Mouse (Mus musculus): ENCODE data around the gene Tbrg1.
A peak's percentile ranks its signal among the peaks of the same experiment; 100 is the strongest.

Tbrg1 gene

GRCm38 (mm10) chr9:37656931-37657481 is at the start of gene Tbrg1:
Gene Tbrg1 (minus strand): TSS chr9:37657312.
- peak; percentile 88 to 92 for DNase-seq

DNA sequence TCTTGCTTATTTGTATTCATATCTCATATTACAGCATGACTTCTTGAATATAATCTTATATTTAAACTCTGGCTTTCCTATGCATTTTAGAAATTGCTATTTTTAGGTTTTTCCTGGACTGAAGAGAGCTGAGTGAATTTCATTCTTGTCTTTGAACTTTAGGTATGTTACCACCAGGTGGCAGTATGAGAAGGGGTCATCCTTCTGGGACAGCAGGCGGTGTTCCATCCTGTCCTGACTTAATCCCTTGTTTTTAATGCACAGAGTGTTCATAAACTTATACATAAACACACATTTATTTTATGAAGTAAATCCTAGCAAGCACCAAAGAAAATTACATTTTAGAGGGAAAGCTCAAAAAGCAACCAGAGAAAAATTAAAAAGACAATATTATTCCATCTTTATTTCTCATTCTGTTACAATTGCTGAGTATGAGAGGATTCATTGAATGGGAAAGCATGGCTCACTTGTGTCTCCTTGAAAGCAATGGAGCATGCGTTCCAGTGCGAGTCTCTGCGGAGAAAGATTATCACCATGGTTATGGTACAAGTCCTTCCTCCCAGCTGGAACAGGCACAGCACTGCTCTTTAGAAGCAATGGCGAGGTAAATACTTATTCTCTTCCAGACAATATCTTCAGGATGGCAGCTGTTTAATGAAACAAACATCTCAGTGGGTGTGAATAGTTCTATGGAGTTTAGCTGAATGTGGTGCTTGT is 33.0 kb upstream of the Tbrg1 start:
- DNase-seq, result peak; percentile 10

- DNase-seq, result peak in 1 of 2 experiments; percentile 3
Measured at GRCm38 (mm10) chr9:37687941-37688303, 30.8 kb upstream of the Tbrg1 start.

DNA sequence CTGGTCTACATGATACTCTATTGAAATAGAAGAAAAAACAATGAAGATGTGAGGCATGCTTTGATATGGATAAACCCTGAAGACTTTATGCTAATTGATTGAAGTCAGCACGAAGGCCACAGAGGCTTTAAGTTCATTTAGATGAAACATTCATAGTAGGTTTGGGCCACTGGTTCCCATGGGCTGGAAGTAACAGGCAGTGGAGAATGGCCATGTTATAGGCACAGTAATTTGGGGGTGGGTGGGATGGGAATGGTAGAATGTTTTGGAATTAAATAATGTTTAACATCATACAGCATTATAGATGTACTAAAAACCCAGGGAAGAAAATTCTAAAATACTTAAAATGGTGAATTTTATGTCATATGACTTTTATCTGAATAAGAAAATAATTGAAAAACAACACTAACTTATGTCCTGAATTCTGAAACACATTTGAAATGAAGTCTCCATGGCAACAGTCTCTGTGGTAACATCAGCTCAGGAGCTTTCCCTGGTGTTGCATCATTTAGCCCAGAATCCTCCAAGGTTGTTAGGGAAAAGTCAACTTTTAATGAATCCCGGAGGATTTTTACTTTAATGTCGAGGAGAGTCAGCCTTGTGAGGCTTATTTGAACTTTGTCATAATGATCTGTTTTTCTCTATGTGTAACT is 30.3 kb upstream of the Tbrg1 start:
- no peak for DNase-seq

DNA sequence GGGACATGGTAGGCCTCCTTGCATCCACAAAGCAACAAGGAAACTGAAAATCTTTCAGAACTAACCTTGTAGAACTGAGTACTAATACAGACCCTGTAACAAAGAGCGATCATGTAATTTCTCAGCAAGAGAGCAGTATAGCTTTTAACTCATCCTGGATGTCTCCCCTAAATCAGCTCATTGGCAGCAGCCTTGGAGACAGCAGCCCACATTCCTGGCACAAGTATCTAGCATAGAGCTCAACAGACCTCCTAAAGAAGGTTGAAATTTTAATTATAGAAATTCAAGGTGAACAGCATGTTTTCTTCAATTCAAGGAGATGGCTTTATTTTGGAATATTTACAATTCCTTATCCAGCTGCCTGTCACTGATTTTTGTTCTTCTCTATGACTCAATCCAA is 24.0 kb upstream of the Tbrg1 start:
- DNase-seq, result no peak

DNA sequence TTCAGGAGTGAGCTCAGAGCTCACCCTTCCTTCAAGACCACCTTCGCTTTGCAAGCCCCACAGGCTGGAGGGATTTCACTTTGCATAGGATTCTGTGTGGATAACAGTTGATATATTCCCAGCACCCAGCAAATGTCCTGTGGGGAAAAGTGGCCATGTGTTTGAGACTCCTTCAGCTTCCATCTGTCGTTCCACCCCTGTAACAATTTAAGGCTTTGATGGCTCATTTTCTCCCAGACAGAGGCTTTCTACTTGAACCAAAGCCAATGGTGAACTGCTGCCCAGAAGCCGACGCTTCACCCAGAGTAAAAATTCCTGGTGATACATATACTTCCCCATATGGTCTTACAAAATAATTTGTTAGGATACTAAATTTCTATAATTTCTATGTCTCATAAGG is 18.2 kb upstream of the Tbrg1 start:
- no peak for DNase-seq

DNA sequence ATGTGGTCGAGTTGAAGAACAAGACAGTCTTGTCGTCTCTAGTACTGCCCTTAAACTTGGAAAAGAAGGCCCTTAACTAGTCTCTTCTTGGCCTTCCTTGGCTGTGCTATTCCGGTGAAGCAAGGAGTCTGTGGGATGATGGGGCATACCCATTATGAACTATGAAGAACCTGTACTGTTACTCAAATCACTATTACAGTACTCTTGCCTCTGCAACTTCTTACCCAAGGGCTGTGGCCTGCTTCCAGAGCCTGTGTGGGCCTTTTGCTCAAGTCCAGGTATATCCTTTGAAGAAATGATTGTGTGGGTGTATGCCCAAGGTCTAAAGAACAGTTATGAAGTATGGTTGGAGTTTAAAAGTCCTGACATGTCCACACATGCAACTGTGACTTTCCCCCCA is 13.1 kb upstream of the Tbrg1 start:
- DNase-seq, result no peak

DNA sequence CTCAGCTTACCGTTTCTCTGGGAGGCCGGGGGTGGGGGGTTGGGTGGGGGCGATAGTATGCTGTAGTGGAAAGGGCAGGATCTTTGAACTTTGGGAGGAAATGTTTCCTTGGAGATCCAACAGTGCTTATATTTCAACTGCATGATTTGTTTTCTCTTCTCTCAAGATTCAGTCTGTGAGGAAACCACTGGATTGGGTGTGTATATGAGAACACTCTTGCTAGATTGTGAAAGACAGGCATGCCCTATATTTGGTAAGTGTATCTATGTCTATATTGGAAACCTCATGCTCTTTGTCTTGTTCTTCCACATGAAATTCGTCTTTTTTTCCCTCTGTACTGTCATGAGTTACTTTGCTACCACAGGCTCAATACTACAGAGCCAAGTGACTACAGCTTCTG is 12.6 kb upstream of the Tbrg1 start:
- DNase-seq, result no peak

GRCm38 (mm10) chr9:37669115-37669514 is 12.0 kb upstream of the Tbrg1 start, which contains the start of gene Panx3:
Gene Panx3 (minus strand): TSS chr9:37669235.
- peak; percentile 4 for DNase-seq

DNA sequence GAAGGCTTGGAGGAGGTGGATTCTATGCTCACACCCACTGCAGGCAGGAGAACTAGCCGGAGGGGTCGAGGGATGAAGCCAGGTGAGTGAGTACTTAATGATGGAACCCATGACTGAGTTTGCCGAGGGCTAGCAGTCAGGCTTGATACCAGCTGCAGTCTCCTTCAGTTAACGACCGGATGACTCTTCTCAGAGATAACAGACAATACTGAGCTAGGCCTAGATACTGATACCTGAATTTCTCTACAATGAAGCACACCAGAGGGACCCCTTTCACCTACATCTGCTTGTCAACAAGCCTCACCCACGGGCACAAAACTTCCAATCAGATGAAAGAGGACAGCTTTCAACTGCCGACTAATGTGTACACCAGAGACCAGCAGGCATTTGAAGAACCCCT is 8.9 kb upstream of the Tbrg1 start:
- no peak for DNase-seq

DNA sequence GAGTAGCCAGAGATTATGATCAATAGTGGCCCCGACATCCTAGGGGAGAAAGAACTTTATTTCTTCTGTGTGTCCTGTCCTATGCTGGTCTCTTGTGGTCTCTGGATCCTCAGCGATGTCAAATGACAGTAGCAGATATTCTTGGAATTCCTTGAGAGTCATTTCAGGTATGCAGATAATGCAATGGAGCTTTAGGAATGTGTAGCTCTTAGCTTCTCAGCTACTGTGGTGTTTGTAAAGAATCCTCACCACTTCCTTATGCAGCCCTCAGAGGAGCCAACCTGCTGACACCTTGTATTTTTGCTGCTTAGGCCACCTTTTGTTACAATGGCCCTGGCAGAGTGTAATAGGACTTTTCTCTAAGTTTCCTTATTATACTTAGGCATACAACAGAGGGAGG is 7.5 kb upstream of the Tbrg1 start:
- no peak for DNase-seq

DNA sequence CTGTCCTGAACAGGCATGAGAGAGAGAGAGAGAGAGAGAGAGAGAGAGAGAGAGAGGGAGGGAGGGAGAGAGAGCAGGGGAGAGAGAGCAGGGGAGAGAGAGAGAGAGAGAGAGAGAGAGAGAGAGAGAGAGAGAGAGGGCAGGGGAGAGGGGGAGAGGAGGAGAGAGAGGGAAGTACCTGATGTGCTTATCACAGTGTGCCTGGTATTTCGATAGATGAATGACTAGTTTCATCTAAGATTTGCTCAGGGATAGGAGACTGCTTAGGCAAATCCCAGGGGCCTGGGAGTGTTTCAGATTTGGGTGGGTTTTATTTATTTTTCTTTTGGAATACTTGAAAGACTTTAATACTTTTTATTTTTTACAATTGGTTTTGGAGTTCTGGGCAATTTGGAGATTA is 6.1 kb upstream of the Tbrg1 start:
- DNase-seq, result no peak

DNA sequence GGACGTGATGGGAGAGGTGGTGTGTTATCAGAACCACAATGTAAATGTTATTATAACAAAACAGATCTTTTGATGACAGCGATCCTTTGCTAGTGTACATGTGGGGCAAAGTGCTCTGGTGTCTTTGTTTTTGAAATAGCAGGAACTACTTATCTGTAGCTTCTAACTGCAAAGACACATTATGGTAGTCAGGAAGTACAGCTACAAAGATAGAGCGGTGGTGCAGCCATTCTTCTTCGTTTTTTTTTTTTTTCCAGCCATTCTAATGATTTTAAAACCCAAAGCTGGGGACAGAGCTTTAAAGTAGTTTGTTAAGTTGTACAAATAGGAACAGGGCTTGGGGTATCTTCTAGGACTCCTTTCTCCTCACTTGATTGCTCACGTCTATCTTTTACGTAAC is 2.3 kb upstream of the Tbrg1 start:
- DNase-seq, result no peak

DNA sequence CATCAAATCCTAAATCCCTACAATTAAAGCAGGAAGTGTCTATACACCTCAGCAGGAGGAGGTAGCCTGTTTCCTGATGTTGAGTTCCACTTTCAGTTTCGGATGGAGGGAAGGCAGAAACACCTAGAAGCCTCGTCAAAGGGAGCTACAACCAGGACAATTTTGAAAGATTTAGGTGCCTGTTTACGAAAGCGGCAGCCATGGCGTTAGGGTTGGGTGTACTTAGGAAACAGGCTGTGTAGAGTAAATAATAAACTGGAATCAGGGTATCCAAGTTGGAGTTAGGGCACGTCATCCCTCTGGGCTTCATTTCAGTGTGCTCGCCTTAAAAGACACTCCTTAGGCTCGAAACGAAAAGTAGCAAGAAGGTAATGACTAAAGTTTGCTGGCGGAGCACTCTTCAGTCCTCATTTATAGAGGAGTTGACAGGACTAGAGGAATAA is 652 bp downstream of the Tbrg1 start:
- peak in 1 of 2 experiments; percentile 6 for DNase-seq

- DNase-seq, result no peak
Measured at GRCm38 (mm10) chr9:37655961-37656360, 1.2 kb downstream of the Tbrg1 start.

DNA sequence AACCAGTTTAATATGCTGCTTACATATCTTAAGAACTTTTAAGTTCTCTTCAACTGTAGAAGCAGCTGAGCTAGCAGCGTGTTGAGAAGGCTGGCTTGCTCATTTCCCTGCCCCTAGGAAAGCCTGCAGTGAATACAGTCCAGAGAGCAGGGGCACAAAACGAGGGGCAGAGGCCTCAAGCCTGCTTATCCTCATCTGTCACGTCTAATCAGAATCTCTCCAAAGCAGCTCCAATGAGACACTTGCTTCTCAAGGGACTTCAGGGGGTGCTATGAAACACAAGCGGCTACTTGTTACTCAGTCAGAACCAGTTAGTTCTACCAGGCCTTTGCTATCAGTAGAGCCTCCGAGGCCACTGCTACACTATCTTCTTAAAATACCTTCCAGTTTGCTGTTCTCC is 3.3 kb downstream of the Tbrg1 start:
- DNase-seq, result no peak

DNA sequence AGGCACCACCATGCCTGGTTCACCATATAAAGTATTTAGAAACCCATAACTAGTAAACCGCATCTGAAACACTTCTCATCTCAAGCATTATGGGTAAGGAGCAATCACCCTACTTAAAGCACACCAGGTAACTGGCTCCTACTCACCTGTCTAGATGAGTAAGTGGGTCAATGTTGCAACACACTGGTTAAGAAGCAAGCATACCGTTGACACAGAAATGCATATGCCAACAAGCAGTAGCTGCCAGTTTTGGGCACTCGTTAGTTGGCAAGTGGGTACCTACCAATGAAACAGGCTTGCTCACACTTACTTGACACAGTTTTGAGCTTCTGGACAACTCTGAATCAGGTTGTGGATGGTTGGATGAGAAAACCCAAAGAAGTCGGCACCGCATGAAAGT is 6.5 kb downstream of the Tbrg1 start:
- no peak for DNase-seq

DNA sequence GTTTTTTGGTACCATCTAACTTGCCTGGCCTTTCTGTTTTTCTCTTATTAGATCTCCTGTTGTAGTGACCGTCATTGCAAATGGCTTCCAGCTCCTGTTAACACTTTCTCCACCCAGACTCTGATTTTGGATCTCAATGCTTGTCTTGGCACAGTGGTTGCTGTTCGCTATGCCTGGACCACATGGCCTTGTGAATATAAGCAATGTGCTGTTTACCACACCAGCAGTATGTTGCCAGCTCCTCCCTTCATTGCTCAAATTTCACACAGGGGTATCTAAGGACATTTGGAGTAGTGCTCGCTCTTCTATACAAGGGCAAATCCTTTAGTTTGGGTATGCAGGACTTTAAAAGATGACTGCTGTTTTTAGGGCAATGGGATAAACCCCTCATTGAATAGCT is 10.9 kb downstream of the Tbrg1 start:
- no peak for DNase-seq

DNA sequence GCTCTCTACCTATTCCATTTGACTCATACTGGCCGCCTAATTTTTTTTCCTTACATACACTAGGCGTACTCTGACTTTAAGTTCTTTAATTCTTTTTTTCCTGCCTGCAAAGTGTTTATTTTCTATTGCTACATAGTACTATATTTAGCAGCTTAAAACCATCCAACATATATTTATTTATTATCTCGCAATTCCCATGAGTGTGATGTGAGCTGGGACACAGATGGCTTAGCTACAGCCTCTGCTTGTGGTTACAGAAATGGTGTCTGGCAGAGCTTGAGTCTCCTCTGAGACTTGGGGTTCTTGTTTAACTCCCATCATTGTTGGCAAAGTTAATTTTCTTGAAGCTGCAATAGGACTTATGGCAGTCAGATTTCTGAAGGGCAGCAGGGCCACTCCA is 18.4 kb downstream of the Tbrg1 start:
- no peak for DNase-seq

DNA sequence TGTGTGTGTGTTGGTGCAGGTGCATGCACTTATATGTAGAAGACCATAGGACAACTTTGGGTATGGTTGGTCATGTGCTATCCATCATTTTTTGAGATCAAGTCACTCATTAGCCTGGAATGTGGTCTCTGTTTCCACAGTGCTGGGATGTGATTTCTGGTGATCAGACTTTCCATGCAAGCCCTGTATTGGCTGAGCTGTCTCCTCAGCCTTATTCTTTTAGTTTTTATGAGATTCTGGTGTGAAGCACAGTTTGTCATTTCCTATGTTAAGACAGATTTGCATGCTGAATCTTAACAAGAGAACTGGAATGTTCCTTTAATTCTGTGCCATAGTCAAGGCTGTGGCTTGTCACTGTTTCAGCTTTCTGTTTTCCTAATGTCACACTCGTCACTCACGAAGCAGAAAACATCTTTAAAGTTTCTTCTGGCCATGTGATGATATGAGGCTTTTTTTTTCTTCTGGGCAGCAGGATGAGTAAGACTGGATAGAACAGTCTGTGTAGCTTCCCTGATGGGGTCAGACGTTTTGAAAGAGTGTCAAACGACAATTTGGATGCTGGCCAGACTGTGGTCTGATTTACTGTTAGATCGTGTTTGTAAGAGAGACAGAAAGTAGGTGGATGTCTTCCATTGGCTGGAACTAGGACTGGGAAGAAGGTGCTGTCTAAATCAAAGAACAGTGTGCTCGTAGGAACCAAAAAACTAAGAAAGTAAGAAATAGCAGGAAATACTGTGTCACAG is 20.1 kb downstream of the Tbrg1 start:
- DNase-seq, result peak; percentile 22 to 38

DNA sequence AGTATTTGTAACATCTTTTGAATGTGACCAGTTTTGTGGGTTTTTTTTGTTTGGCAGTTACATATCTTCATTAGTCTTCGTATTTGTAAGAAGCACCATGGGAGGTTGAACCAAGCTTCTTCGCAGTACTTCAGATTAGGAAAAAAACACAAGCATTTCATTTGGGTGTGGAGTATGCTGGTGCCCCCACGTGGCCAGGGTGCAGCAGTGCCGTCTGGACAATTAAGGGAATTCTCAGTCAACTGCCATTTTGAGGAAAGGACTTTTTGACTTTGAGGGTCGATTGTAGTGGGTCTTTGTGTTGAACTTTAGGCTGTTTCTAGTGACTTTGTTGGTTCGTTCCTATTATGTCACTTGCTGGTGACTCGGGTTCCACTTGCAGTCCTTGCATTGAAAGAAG is 20.8 kb downstream of the Tbrg1 start:
- peak; percentile 60 to 71 for DNase-seq

DNA sequence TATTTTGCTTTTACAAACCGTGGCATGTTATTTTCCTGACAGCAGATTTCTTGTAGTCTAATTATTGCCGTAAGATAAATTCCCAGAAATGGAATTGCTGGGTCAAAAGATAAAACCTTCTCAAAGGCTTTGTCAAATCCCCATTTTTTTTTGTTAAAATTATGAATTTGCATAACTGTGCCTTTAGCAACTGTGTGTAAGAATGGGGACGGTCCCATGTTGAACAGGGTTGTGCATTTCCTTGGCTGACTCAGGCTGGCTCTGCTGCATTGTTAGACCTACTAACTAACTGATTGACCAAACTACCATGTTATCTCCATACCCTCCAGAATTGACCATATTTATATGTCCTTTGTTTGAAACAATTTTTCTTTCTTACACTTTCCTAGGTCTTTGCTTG is 22.8 kb downstream of the Tbrg1 start:
- no peak for DNase-seq

DNA sequence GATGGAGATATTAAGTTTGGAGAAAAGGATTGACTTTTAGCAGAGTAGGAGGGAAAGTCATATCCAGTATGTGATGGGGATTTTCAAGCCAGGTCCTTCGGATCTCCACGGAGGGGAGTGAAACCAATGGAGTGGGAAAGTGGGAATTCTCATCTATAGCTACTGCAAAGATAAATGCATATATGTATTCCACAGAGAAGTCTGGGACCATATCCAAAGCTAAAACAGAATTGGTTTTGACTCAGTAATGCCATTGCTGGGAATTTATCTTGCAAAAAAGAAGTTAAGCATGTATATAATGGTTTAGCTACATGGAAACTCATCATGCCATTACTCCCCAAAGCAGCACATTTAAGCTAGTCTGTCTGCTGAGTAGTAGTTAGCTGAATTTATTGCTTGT is 24.8 kb downstream of the Tbrg1 start:
- DNase-seq, result no peak

- no peak for DNase-seq
Measured at GRCm38 (mm10) chr9:37629941-37630340, 27.2 kb downstream of the Tbrg1 start.

All from kidney, postnatal 4 days (tissue).